Mouse (Mus musculus) hindbrain, embryonic 13.5 days (tissue): ENCODE results near the gene Jpt1. TPM values are rescaled to one million over a fixed set of nuclear protein-coding genes. Genes with fewer than 3 reads are reported as not detected.
"Not testable (repeated sequence)": the region's sequence is repeated elsewhere in the genome, so short reads cannot be mapped to it uniquely, and the experiment has no call there.

Experiments
- ATAC-seq: fragments of 200-750 bp; cut with Nextera tagmentation; 2 replicates; pipeline ENCODE4 v1.8.0; 2017; ENCODE audit warnings: moderate TSS enrichment; ENCODE audit not compliant: low FRiP score
- H3K27ac ChIP-seq: fragments of 300-500 bp; sonication (generic); 2 replicates; pipeline ENCODE4 v1.5.1; 2015; ENCODE audit warnings: inconsistent platforms, mild to moderate bottlenecking, moderate library complexity
- H3K27me3 ChIP-seq: fragments of 300-500 bp; sonication (generic); 2 replicates; pipeline ENCODE4 v1.6.1; 2015; ENCODE audit warnings: mild to moderate bottlenecking, inconsistent platforms
- H3K36me3 ChIP-seq: fragments of 300-500 bp; sonication (generic); 2 replicates; pipeline ENCODE4 v1.6.1; 2015; ENCODE audit warnings: mild to moderate bottlenecking, inconsistent platforms
- H3K4me1 ChIP-seq: fragments of 300-500 bp; sonication (generic); replicated peaks from 2 replicates; pipeline ENCODE4 v1.6.1; 2015; ENCODE audit warnings: inconsistent platforms
- H3K4me2 ChIP-seq: fragments of 300-500 bp; sonication (generic); 2 replicates; pipeline ENCODE4 v1.6.1; 2015; ENCODE audit warnings: inconsistent platforms, mild to moderate bottlenecking, moderate library complexity
- H3K4me3 ChIP-seq: fragments of 300-500 bp; sonication (generic); 2 replicates; pipeline ENCODE4 v1.5.1; 2015; ENCODE audit warnings: mild to moderate bottlenecking, inconsistent platforms
- H3K9ac ChIP-seq: fragments of 300-500 bp; sonication (generic); 2 replicates; pipeline ENCODE4 v1.6.1; 2015; ENCODE audit warnings: mild to moderate bottlenecking, inconsistent platforms
- H3K9me3 ChIP-seq: fragments of 300-500 bp; sonication (generic); 2 replicates; pipeline ENCODE4 v1.6.1; 2016; ENCODE audit warnings: inconsistent platforms
- WGBS: fragments of 180-500 bp; shearing (Covaris S2); methylation state at CpG from one replicate; pipeline ENCODE4 v1.1.7; 2015; 5-methylcytosine and 5-hydroxymethylcytosine counted together
- polyA plus RNA-seq: library from polyadenylated mRNA; unstranded; fragments of >200 nt; fragmentation: Nextera tagmentation; extraction: Ambion mirVana; gene quantifications from 2 replicates; pipeline ENCODE4 v1.2.1, GENCODE M21; 2015

The Jpt1 gene
- polyA plus RNA-seq, 1 experiment from 2014 or later = 1,452 TPM

- ATAC-seq = no peak
- Histone ChIP-seq H3K4me2 (no peak overlapping the region), H3K27me3 (0 out of 2 replicates have a peak, but pooled peaks cover 12% of the 10 kb centered on the region), H3K4me1 (peaks cover 12% of the 10 kb centered on the region), H3K9ac (no peak overlapping the region), H3K9me3 (no peaks in the 10 kb centered on the region), H3K27ac (no peak overlapping the region), H3K36me3 (no peaks in the 10 kb centered on the region), H3K4me3 (no peak overlapping the region)
- 78% methylated on average over 11 of the region's 11 CpGs for WGBS
These were observed 50.8 kb downstream of the Jpt1 start for GRCm38 (mm10) chr11:115463397-115463796.

GRCm38 (mm10) chr11:115462243-115462891, 51.8 kb downstream of the Jpt1 start, which contains the start of gene Slc16a5:
TSS of gene Slc16a5 (plus strand) at chr11:115462474.
- H3K9me3 ChIP-seq = no peaks in the 10 kb centered on the region
- no peak within 1 kb of the TSS for H3K4me3 ChIP-seq
- no peak within 1 kb of the TSS for H3K4me2 ChIP-seq
- H3K27ac ChIP-seq = no peak within 1 kb of the TSS
- no peaks in the 10 kb centered on the region for H3K36me3 ChIP-seq
- ATAC-seq = no peak
- WGBS = 77% methylated on average over 16 of the region's 16 CpGs
- 0 out of 2 replicates have a peak, but pooled peaks cover 12% of the 10 kb centered on the region for H3K27me3 ChIP-seq
- no peak within 1 kb of the TSS for H3K9ac ChIP-seq
- peaks cover 10% of the 10 kb centered on the region for H3K4me1 ChIP-seq

GRCm38 (mm10) chr11:115461846-115462242, 52.3 kb downstream of the Jpt1 start:
- H3K4me1 ChIP-seq = peaks cover 11% of the 10 kb centered on the region; the same call in 1 of the 2 replicates
- no peak for ATAC-seq
- H3K9me3 ChIP-seq = no peaks in the 10 kb centered on the region
- WGBS = 70% methylated on average over 5 of the region's 5 CpGs
- H3K4me2 ChIP-seq = no peak overlapping the region
- H3K4me3 ChIP-seq = no peak overlapping the region
- H3K27ac ChIP-seq = no peak overlapping the region
- no peaks in the 10 kb centered on the region for H3K36me3 ChIP-seq
- H3K9ac ChIP-seq = no peak overlapping the region
- H3K27me3 ChIP-seq = 0 out of 2 replicates have a peak, but pooled peaks cover 12% of the 10 kb centered on the region

- H3K9me3 ChIP-seq = no peaks in the 10 kb centered on the region
- H3K4me2 ChIP-seq = no peak overlapping the region
- H3K27ac ChIP-seq = no peak overlapping the region
- 19% methylated on average over 8 of the region's 8 CpGs for WGBS
- no peak overlapping the region for H3K9ac ChIP-seq
- no peaks in the 10 kb centered on the region for H3K36me3 ChIP-seq
- no peak for ATAC-seq
- H3K4me3 ChIP-seq = no peak overlapping the region
- peaks cover 11% of the 10 kb centered on the region; the same call in 1 of the 2 replicates for H3K4me1 ChIP-seq
- H3K27me3 ChIP-seq = 0 out of 2 replicates have a peak, but pooled peaks cover 12% of the 10 kb centered on the region
These were observed 53.2 kb downstream of the Jpt1 start for GRCm38 (mm10) chr11:115460976-115461375.

GRCm38 (mm10) chr11:115457405-115457804, 56.8 kb downstream of the Jpt1 start:
- 0 out of 2 replicates have a peak, but pooled peaks cover 6% of the 10 kb centered on the region for H3K27me3 ChIP-seq
- ATAC-seq = no peak
- H3K27ac ChIP-seq = no peak overlapping the region
- H3K9me3 ChIP-seq = no peaks in the 10 kb centered on the region
- 36% methylated on average over 6 of the region's 6 CpGs for WGBS
- H3K4me1 ChIP-seq = peaks cover 9% of the 10 kb centered on the region; the same call in 1 of the 2 replicates
- no peaks in the 10 kb centered on the region for H3K36me3 ChIP-seq
- H3K9ac ChIP-seq = no peak overlapping the region
- no peak overlapping the region for H3K4me2 ChIP-seq
- H3K4me3 ChIP-seq = no peak overlapping the region

- H3K27ac ChIP-seq = no peak overlapping the region
- H3K9ac ChIP-seq = no peak overlapping the region
- H3K36me3 ChIP-seq = no peaks in the 10 kb centered on the region
- H3K4me1 ChIP-seq = peaks cover 6% of the 10 kb centered on the region; the same call in 1 of the 2 replicates
- 0 out of 2 replicates have a peak, but pooled peaks cover 4% of the 10 kb centered on the region for H3K27me3 ChIP-seq
- 96% methylated on average over 5 of the region's 5 CpGs for WGBS
- no peaks in the 10 kb centered on the region for H3K9me3 ChIP-seq
- no peak overlapping the region for H3K4me3 ChIP-seq
- H3K4me2 ChIP-seq = no peak overlapping the region
- ATAC-seq = no peak
These were observed 58.0 kb downstream of the Jpt1 start for GRCm38 (mm10) chr11:115456182-115456581.

- Histone ChIP-seq H3K4me3 (no peak overlapping the region), H3K4me2 (no peak overlapping the region), H3K36me3 (no peaks in the 10 kb centered on the region), H3K9me3 (no peaks in the 10 kb centered on the region), H3K27ac (no peak overlapping the region), H3K9ac (no peak overlapping the region), H3K27me3 (0 out of 2 replicates have a peak, but pooled peaks cover 4% of the 10 kb centered on the region), H3K4me1 (peaks cover 6% of the 10 kb centered on the region; the same call in 1 of the 2 replicates)
- no peak for ATAC-seq
- WGBS = 89% methylated on average over 15 of the region's 15 CpGs
These were observed 58.6 kb downstream of the Jpt1 start for GRCm38 (mm10) chr11:115455619-115456018.

DNA sequence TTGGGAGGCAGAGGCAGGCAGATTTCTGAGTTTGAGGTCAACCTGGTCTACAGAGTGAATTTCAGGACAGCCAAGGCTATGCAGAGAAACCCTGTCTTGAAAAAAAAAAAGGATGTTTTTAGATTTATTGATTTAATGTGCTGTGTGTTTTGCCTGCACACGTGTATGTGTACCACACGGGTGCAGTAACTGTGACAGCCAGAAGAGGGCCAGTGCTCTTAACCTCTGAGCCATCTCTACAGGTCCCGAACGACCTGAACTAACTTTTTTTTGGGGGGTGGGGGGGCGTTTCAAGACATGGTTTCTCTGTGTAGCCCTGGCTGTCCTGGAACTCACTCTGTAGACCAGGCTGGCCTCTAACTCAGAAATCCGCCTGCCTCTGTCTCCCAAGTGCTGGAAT, 59.4 kb downstream of the Jpt1 start:
- not testable (repeated sequence) for H3K9me3 ChIP-seq, H3K4me3 ChIP-seq, ATAC-seq, H3K27me3 ChIP-seq, H3K4me2 ChIP-seq, H3K9ac ChIP-seq, H3K4me1 ChIP-seq, H3K36me3 ChIP-seq, H3K27ac ChIP-seq
- 85% methylated on average over 6 of the region's 6 CpGs for WGBS

DNA sequence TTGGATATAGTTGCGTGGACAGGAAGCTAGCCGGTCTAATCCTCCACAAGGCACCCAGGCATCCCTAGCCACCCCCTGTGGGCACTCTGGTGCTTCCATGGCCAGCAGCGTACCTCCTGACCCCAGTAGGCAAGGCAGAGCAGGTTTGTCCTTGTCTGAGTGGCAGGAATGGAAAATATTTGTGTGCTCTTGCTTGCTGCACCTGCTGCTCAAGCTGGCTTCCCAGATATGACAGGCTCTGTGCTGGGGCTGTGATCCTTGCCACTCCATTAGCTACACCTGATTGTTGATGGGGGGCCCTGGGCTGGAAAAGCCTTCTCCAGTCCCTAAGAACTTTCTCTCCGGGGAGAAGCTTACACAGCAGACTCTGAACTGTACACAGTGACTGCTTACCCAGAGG, 60.9 kb downstream of the Jpt1 start:
- no peaks in the 10 kb centered on the region for H3K9me3 ChIP-seq
- no peak overlapping the region for H3K27ac ChIP-seq
- H3K4me2 ChIP-seq = no peak overlapping the region
- 0 out of 2 replicates have a peak, but pooled peaks cover 6% of the 10 kb centered on the region for H3K27me3 ChIP-seq
- 80% methylated on average over 4 of the region's 4 CpGs for WGBS
- H3K36me3 ChIP-seq = no peaks in the 10 kb centered on the region
- H3K9ac ChIP-seq = no peak overlapping the region
- ATAC-seq = no peak
- H3K4me1 ChIP-seq = peaks cover 6% of the 10 kb centered on the region; the same call in 1 of the 2 replicates
- H3K4me3 ChIP-seq = no peak overlapping the region

- Histone ChIP-seq H3K27ac (no peak overlapping the region), H3K4me2 (no peak overlapping the region), H3K36me3 (no peaks in the 10 kb centered on the region), H3K9ac (no peak overlapping the region), H3K9me3 (no peaks in the 10 kb centered on the region), H3K4me1 (peaks cover 4% of the 10 kb centered on the region; the same call in 1 of the 2 replicates), H3K27me3 (0 out of 2 replicates have a peak, but pooled peaks cover 6% of the 10 kb centered on the region), H3K4me3 (no peak overlapping the region)
- 90% methylated on average over 7 of the region's 7 CpGs for WGBS
- ATAC-seq = no peak
These were observed 61.8 kb downstream of the Jpt1 start for GRCm38 (mm10) chr11:115452281-115452860.

DNA sequence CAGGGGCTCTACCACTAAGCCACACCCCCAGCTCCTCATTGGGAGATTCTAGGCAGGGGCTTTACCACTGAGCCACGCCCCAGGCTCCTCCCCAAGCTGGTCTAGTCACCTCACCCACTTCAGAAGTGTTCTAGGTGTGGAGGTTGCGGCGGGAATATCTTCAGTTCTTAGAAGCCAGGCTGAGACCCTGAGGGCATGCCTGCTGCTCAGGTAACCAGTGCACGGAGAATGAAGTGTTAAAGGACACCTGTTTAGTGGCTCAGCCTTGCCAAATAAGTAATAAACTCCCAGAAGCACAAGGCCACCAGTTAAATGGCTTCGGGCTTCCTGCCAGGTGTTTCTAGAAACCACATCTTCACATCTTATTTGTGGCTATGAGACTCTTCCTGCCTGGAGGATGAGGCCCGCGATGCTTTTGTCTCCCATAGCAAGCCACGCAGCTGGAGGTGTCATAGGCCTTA, 62.4 kb downstream of the Jpt1 start:
- H3K4me2 ChIP-seq = no peak overlapping the region
- H3K36me3 ChIP-seq = no peaks in the 10 kb centered on the region
- H3K27ac ChIP-seq = no peak overlapping the region
- no peaks in the 10 kb centered on the region for H3K9me3 ChIP-seq
- H3K4me3 ChIP-seq = no peak overlapping the region
- H3K9ac ChIP-seq = no peak overlapping the region
- ATAC-seq = no peak
- WGBS = 88% methylated on average over 8 of the region's 8 CpGs
- 0 out of 2 replicates have a peak, but pooled peaks cover 6% of the 10 kb centered on the region for H3K27me3 ChIP-seq
- H3K4me1 ChIP-seq = no peaks in the 10 kb centered on the region

GRCm38 (mm10) chr11:115450176-115450575, 64.0 kb downstream of the Jpt1 start:
- no peak overlapping the region for H3K4me3 ChIP-seq
- H3K9ac ChIP-seq = no peak overlapping the region
- WGBS = 93% methylated on average over 7 of the region's 7 CpGs
- H3K4me1 ChIP-seq = no peaks in the 10 kb centered on the region
- no peak overlapping the region for H3K4me2 ChIP-seq
- H3K9me3 ChIP-seq = no peaks in the 10 kb centered on the region
- ATAC-seq = no peak
- no peak overlapping the region for H3K27ac ChIP-seq
- no peaks in the 10 kb centered on the region for H3K36me3 ChIP-seq
- H3K27me3 ChIP-seq = 0 out of 2 replicates have a peak, but pooled peaks cover 6% of the 10 kb centered on the region
